Comparison of ENCODE assay signal across 19 mouse cellular contexts in genomic region chr1:66804710-66805109, GRCm38 (mm10). TPM values are rescaled to one million over a fixed set of nuclear protein-coding genes. Genes with fewer than 3 reads are reported as not detected.
DNase-seq lines count a peak whose midpoint lies in the region; ATAC-seq lines count a peak whose summit lies in the region.
"Had no signal": no experiment of that assay in that cellular context is flagged by ENCODE, and none has a peak within 500 bp of the region (broad histone marks: within the 10 kb centered on the region; RNA-seq: fewer than 3 reads in every experiment).

No protein-coding gene starts in this region.

- no peaks in the 10 kb centered on the region for H3K27me3 ChIP-seq in midbrain, embryonic 11.5 days (ENCODE audit: control insufficient read depth, insufficient read depth, low read length)
- H3K27me3 ChIP-seq in midbrain, embryonic 10.5 days (ENCODE audit: low read depth, poor library complexity, severe bottlenecking), result no peaks in the 10 kb centered on the region
- H3K27me3 ChIP-seq: embryonic facial prominence, embryonic 12.5 days; forebrain, embryonic 13.5 days; Patski had no signal

- 54% methylated on average over 5 of the region's 5 CpGs for WGBS in midbrain, embryonic 11.5 days
- 62% methylated on average over 5 of the region's 5 CpGs for WGBS in midbrain, embryonic 10.5 days

- no peak overlapping the region for H3K27ac ChIP-seq in midbrain, embryonic 11.5 days (ENCODE audit: low read depth, low read length)
- H3K27ac ChIP-seq in midbrain, embryonic 10.5 days (replicated peaks), result no peak overlapping the region
- H3K27ac ChIP-seq: embryonic facial prominence, embryonic 10.5 days; embryonic facial prominence, embryonic 12.5 days; forebrain, embryonic 13.5 days had no signal

- no peak for ATAC-seq in midbrain, embryonic 11.5 days (ENCODE audit: low FRiP score)
- ATAC-seq in megakaryocyte progenitor cell, adult 5-6 weeks (replicated peaks; ENCODE audit: poor library complexity), result peak; percentile 60; the same call in 1 of the 2 replicates
- ATAC-seq: activated CD4-positive, CD25-positive, alpha-beta regulatory T cell, adult 4 months; forebrain, embryonic 13.5 days; forebrain, embryonic 16.5 days; Patski had no signal

- H3K36me3 ChIP-seq in midbrain, embryonic 11.5 days (ENCODE audit: control insufficient read depth, insufficient read depth, low read length), result peaks cover 3% of the 10 kb centered on the region; the same call in 1 of the 2 replicates
- peaks cover 22% of the 10 kb centered on the region for H3K36me3 ChIP-seq in midbrain, embryonic 10.5 days

- intact Hi-C loops in left cerebral cortex, postnatal 14 days (cut with DNase I), result no loop called here

- H3K4me3 ChIP-seq in midbrain, embryonic 11.5 days (ENCODE audit: low read depth, low read length), result no peak overlapping the region
- H3K4me3 ChIP-seq in midbrain, embryonic 10.5 days, result no peak overlapping the region
- H3K4me3 ChIP-seq: embryonic facial prominence, embryonic 10.5 days; embryonic facial prominence, embryonic 12.5 days; forebrain, embryonic 13.5 days had no signal

- DNase-seq in midbrain, embryonic 11.5 days (ENCODE audit: low spot score, missing footprints), result peak; percentile 21
- DNase-seq in midbrain, embryonic 10.5 days (ENCODE audit: low spot score), result no peak
- DNase-seq in kidney, postnatal 10 days, result no peak
- no peak for DNase-seq in left cerebral cortex, postnatal 14 days (ENCODE audit: low spot score in 2 of 2)
- DNase-seq: adrenal gland, adult 8-10 months; adrenal gland, postnatal 14 days; adrenal gland, postnatal 36 days; cerebellum, adult 11-12 months; cerebellum, adult 2 months; cerebellum, adult 9-10 months; cerebellum, postnatal 10 days; cerebellum, postnatal 25 days had no signal

- H3K9ac ChIP-seq in midbrain, embryonic 11.5 days (ENCODE audit: low read length), result no peak overlapping the region
- H3K9ac ChIP-seq: embryonic facial prominence, embryonic 12.5 days; forebrain, embryonic 13.5 days had no signal

- H3K4me1 ChIP-seq in midbrain, embryonic 11.5 days (ENCODE audit: control insufficient read depth, insufficient read depth, low read length), result no peaks in the 10 kb centered on the region
- H3K4me1 ChIP-seq in midbrain, embryonic 10.5 days, result no peaks in the 10 kb centered on the region
- H3K4me1 ChIP-seq: forebrain, embryonic 13.5 days had no signal

- H3K4me2 ChIP-seq in midbrain, embryonic 11.5 days, result no peak overlapping the region
- H3K4me2 ChIP-seq: embryonic facial prominence, embryonic 12.5 days; forebrain, embryonic 13.5 days had no signal

- no peaks in the 10 kb centered on the region for H3K9me3 ChIP-seq in midbrain, embryonic 11.5 days (ENCODE audit: control insufficient read depth, low read length)
- no peaks in the 10 kb centered on the region for H3K9me3 ChIP-seq in midbrain, embryonic 10.5 days (replicated peaks)
- H3K9me3 ChIP-seq: embryonic facial prominence, embryonic 10.5 days; embryonic facial prominence, embryonic 12.5 days; forebrain, embryonic 13.5 days had no signal

RNA-seq across cellular contexts. Expression of gene Kansl1l, which starts 12.7 kb away (rescaled TPM):
- polyA plus RNA-seq in midbrain, embryonic 11.5 days (2014; fragmentation: Nextera tagmentation; extraction: Ambion mirVana), result 7.8 and 10.7 TPM in 2 replicates
- polyA plus RNA-seq in midbrain, embryonic 10.5 days (2016; fragmentation: Nextera tagmentation; extraction: Ambion mirVana), result 7.8 and 8.1 TPM in 2 replicates
- 36.7 and 45.4 TPM in 2 replicates for total RNA-seq in megakaryocyte progenitor cell, adult 5-6 weeks (2015)
- 24.2 and 28.1 TPM in 2 replicates for total RNA-seq in megakaryocyte progenitor cell, adult 5-6 weeks (2017)
- total RNA-seq in left cerebral cortex, postnatal 14 days (2021), result 10 to 100 TPM in 1 of 2 experiments, 1 to 10 TPM in 1; 9.6 to 10.2 TPM

RNA-seq across cellular contexts. Expression of gene Acadl, which starts 58.4 kb away (rescaled TPM):
- 54.1 and 61.4 TPM in 2 replicates for polyA plus RNA-seq in midbrain, embryonic 11.5 days (2014; fragmentation: Nextera tagmentation; extraction: Ambion mirVana)
- polyA plus RNA-seq in midbrain, embryonic 10.5 days (2016; fragmentation: Nextera tagmentation; extraction: Ambion mirVana), result 37.4 and 44.6 TPM in 2 replicates
- 82.3 and 89.0 TPM in 2 replicates for total RNA-seq in megakaryocyte progenitor cell, adult 5-6 weeks (2015)
- 42.3 and 61.4 TPM in 2 replicates for total RNA-seq in megakaryocyte progenitor cell, adult 5-6 weeks (2017)
- 10 to 100 TPM; 27.1 to 33.1 TPM for total RNA-seq in left cerebral cortex, postnatal 14 days (2021)
